Mouse (Mus musculus) left cerebral cortex, postnatal 14 days (tissue): ENCODE results near the gene Gm20425. TPM values are rescaled to one million over a fixed set of nuclear protein-coding genes. Genes with fewer than 3 reads are reported as not detected.

Experiments used
- DNase-seq, 2 experiments: peaks; one replicate each; pipeline ENCODE4 v3.0.0; 2021 to 2022; ENCODE audit warnings: low spot score in 2 of 2, mixed read lengths in 1 of 2
- intact Hi-C: fragments of 180-260 bp; cut with DNase I; formaldehyde crosslinking; loops from one replicate; pipeline ENCODE4 v1.15.1; 2025
- long read RNA-seq, 2 experiments: library from polyadenylated mRNA; stranded (forward); transcript quantifications; one replicate each; pipeline ENCODE4 v2.0.0; 2021
- total RNA-seq, 2 experiments: library from RNA; stranded (reverse); gene quantifications; 2 replicates each; pipeline ENCODE4 v1.2.3; 2021

The Gm20425 gene
- 1 to 10 TPM; 7.5 to 9.1 TPM for total RNA-seq
- long read RNA-seq, experiment 1: 0 reads
- long read RNA-seq, experiment 2, partial matches to known transcripts: 1 of 1 reads
- long read RNA-seq, experiment 2, other reads (novel, unspliced or antisense): 0 of 1 reads

GRCm38 (mm10) chr9:103230151-103230951 is at the start of gene Gm20425, which contains the start of gene Trf:
Gene Gm20425, minus strand, starts transcription at chr9:103230307.
Gene Trf, minus strand, starts transcription at chr9:103230444.
- intact Hi-C loops: no loop called here
- peak; percentile 49 to 79 for DNase-seq

- DNase-seq: no peak
Observed at GRCm38 (mm10) chr9:103276876-103277275, 46.8 kb upstream of the Gm20425 start.

GRCm38 (mm10) chr9:103275676-103276075 is 45.6 kb upstream of the Gm20425 start:
- DNase-seq: no peak
- intact Hi-C loops: no loop called here

More at GRCm38 (mm10) chr9:103276876-103277275, 46.8 kb upstream of the Gm20425 start:
- intact Hi-C loops: no loop called here

- intact Hi-C loops: no loop called here
- DNase-seq: no peak
Observed at GRCm38 (mm10) chr9:103274819-103275218, 44.7 kb upstream of the Gm20425 start.

- DNase-seq: no peak
- intact Hi-C loops: no loop called here
Observed at GRCm38 (mm10) chr9:103271104-103271503, 41.0 kb upstream of the Gm20425 start.

GRCm38 (mm10) chr9:103265778-103266177 is 35.7 kb upstream of the Gm20425 start:
- no peak for DNase-seq
- intact Hi-C loops: no loop called here

- intact Hi-C loops: no loop called here
- no peak for DNase-seq
Observed at GRCm38 (mm10) chr9:103252906-103253305, 22.8 kb upstream of the Gm20425 start.

GRCm38 (mm10) chr9:103248618-103249017 is 18.5 kb upstream of the Gm20425 start:
- intact Hi-C loops: no loop called here
- DNase-seq: no peak

GRCm38 (mm10) chr9:103246526-103247168 is 16.5 kb upstream of the Gm20425 start:
- intact Hi-C loops: no loop called here
- no peak for DNase-seq

- DNase-seq: no peak
- intact Hi-C loops: no loop called here
Observed at GRCm38 (mm10) chr9:103243640-103244039, 13.5 kb upstream of the Gm20425 start.

- intact Hi-C loops: no loop called here
- DNase-seq: no peak
Observed at GRCm38 (mm10) chr9:103241206-103241605, 11.1 kb upstream of the Gm20425 start.

- no peak for DNase-seq
- intact Hi-C loops: no loop called here
Observed at GRCm38 (mm10) chr9:103239471-103239870, 9.4 kb upstream of the Gm20425 start.

GRCm38 (mm10) chr9:103234565-103235165 is 4.6 kb upstream of the Gm20425 start:
- no peak for DNase-seq
- intact Hi-C loops: no loop called here

GRCm38 (mm10) chr9:103234059-103234458 is 4.0 kb upstream of the Gm20425 start:
- intact Hi-C loops: no loop called here

GRCm38 (mm10) chr9:103233006-103233395 is 2.9 kb upstream of the Gm20425 start:
- DNase-seq: no peak

More at GRCm38 (mm10) chr9:103234059-103234458, 4.0 kb upstream of the Gm20425 start:
- DNase-seq: no peak

GRCm38 (mm10) chr9:103232232-103233005 is 2.3 kb upstream of the Gm20425 start:
- no peak for DNase-seq
- intact Hi-C loops: no loop called here

More at GRCm38 (mm10) chr9:103233006-103233395, 2.9 kb upstream of the Gm20425 start:
- intact Hi-C loops: no loop called here

GRCm38 (mm10) chr9:103229037-103229867 is 855 bp downstream of the Gm20425 start:
- intact Hi-C loops: no loop called here

GRCm38 (mm10) chr9:103228370-103229003 is 1.6 kb downstream of the Gm20425 start:
- DNase-seq: no peak
- intact Hi-C loops: no loop called here

More at GRCm38 (mm10) chr9:103229037-103229867, 855 bp downstream of the Gm20425 start:
- no peak for DNase-seq
